In the genomic region with DNA sequence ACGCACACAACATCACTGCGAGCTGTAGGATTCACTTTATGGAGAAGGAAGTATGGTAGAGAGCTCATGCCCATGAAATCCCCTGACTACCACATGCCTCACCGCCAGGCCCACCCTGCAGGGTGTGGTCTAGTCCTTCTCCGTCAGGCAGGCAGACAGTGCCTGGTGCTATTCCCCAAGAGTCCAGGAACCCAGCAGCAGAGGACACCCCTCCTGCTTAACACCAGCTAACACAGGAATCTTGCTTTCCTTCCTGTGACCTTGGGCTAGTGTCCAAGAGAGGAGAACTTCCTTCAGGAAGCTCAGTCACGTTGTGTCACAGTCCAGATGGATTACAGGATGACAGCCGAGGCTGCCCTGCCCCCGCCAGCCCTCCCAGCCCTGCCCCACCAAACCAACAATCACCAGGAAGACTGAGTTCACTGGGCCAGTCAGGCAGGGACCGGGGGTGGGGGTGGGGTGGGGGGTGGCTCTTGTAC, we compare ENCODE assay signal across 9 mouse cellular contexts. TPM values are rescaled to one million over a fixed set of nuclear protein-coding genes. Genes with fewer than 3 reads are reported as not detected.
DNase-seq lines count a peak whose midpoint lies in the region; ATAC-seq and TF ChIP-seq lines count a peak whose summit lies in the region.
"Had no signal": no experiment of that assay in that cellular context is flagged by ENCODE, and none has a peak within 500 bp of the region (broad histone marks: within the 10 kb centered on the region; RNA-seq: fewer than 3 reads in every experiment).

No protein-coding gene starts in this region.

- H3K4me1 ChIP-seq in cortical plate, adult 2 months (ENCODE audit: control insufficient read depth, insufficient read depth, low read length), result no peaks in the 10 kb centered on the region
- H3K4me1 ChIP-seq in intestine, postnatal 0 days (replicated peaks; ENCODE audit: control insufficient read depth, insufficient read depth, low read length), result no peaks in the 10 kb centered on the region
- no peaks in the 10 kb centered on the region for H3K4me1 ChIP-seq in liver, embryonic 16.5 days (ENCODE audit: control insufficient read depth, low read depth, low read length)
- no peaks in the 10 kb centered on the region for H3K4me1 ChIP-seq in forebrain, embryonic 12.5 days
- H3K4me1 ChIP-seq: hindbrain, embryonic 15.5 days had no signal

- no peak for TF ChIP-seq CTCF in C2C12 (IDR thresholded peaks at IDR 0.05; ENCODE audit: control insufficient read depth, insufficient read depth, insufficient read length)
- TF ChIP-seq CTCF in cortical plate, adult 2 months (IDR thresholded peaks at IDR 0.05; ENCODE audit: extremely low read depth, insufficient read depth, low read length), result no peak
- 0 out of 2 replicates have a peak, but pooled peaks have one; percentile 10 for TF ChIP-seq CTCF in intestine, postnatal 0 days (IDR thresholded peaks at IDR 0.05; ENCODE audit: low read depth)

- H3K27ac ChIP-seq in cortical plate, adult 2 months (ENCODE audit: insufficient read depth, low read length), result no peak overlapping the region
- H3K27ac ChIP-seq in intestine, postnatal 0 days (ENCODE audit: low read depth, low read length), result peak overlapping the region; percentile 10
- H3K27ac ChIP-seq in liver, embryonic 16.5 days (ENCODE audit: low read length), result no peak overlapping the region
- H3K27ac ChIP-seq in forebrain, embryonic 12.5 days, result no peak overlapping the region
- H3K27ac ChIP-seq: hindbrain, embryonic 15.5 days had no signal

- H3K9me3 ChIP-seq in intestine, postnatal 0 days (ENCODE audit: control insufficient read depth), result no peaks in the 10 kb centered on the region
- no peaks in the 10 kb centered on the region for H3K9me3 ChIP-seq in liver, embryonic 16.5 days (replicated peaks; ENCODE audit: control insufficient read depth, low read length)
- H3K9me3 ChIP-seq in forebrain, embryonic 12.5 days, result no peaks in the 10 kb centered on the region
- H3K9me3 ChIP-seq: hindbrain, embryonic 15.5 days had no signal

- no peak overlapping the region for H3K9ac ChIP-seq in intestine, postnatal 0 days (ENCODE audit: low read depth, low read length)
- H3K9ac ChIP-seq in liver, embryonic 16.5 days (ENCODE audit: low read depth, low read length), result no peak overlapping the region
- H3K9ac ChIP-seq in forebrain, embryonic 12.5 days, result no peak overlapping the region
- H3K9ac ChIP-seq: hindbrain, embryonic 15.5 days had no signal

- H3K79me3 ChIP-seq in C2C12 (ENCODE audit: low read depth), result no peaks in the 10 kb centered on the region

- H3K4me3 ChIP-seq in C2C12 (ENCODE audit: insufficient read depth, poor library complexity, severe bottlenecking), result no peak overlapping the region
- H3K4me3 ChIP-seq in cortical plate, adult 2 months (ENCODE audit: insufficient read depth, low read length), result no peak overlapping the region
- H3K4me3 ChIP-seq in intestine, postnatal 0 days (ENCODE audit: low read depth, low read length), result no peak overlapping the region
- H3K4me3 ChIP-seq in liver, embryonic 16.5 days (ENCODE audit: low read depth, low read length), result no peak overlapping the region
- H3K4me3 ChIP-seq in forebrain, embryonic 12.5 days (replicated peaks), result no peak overlapping the region
- H3K4me3 ChIP-seq: hindbrain, embryonic 15.5 days had no signal

- no peaks in the 10 kb centered on the region for H3K27me3 ChIP-seq in C2C12 (ENCODE audit: control insufficient read depth, insufficient read depth, insufficient read length)
- no peaks in the 10 kb centered on the region for H3K27me3 ChIP-seq in intestine, postnatal 0 days (replicated peaks; ENCODE audit: control insufficient read depth, insufficient read depth, low read length)
- no peaks in the 10 kb centered on the region; the same call in 1 of the 2 replicates for H3K27me3 ChIP-seq in liver, embryonic 16.5 days (ENCODE audit: control insufficient read depth, insufficient read depth, low read depth, low read length)
- H3K27me3 ChIP-seq in forebrain, embryonic 12.5 days, result no peaks in the 10 kb centered on the region
- H3K27me3 ChIP-seq: hindbrain, embryonic 15.5 days had no signal

- no peak for DNase-seq in thymus, postnatal 0 days (ENCODE audit: low spot score)
- DNase-seq in Muller cell, postnatal 12 days (ENCODE audit: inconsistent ontology term), result no peak
- DNase-seq in layer of hippocampus, adult 11-12 months (ENCODE audit: low spot score), result no peak

- peak; percentile 90 for ATAC-seq in intestine, postnatal 0 days
- peak; percentile 77 for ATAC-seq in liver, embryonic 16.5 days (ENCODE audit: low read depth)
- no peak for ATAC-seq in forebrain, embryonic 12.5 days (ENCODE audit: low FRiP score)

- H3ac ChIP-seq in C2C12 (ENCODE audit: control insufficient read depth, insufficient read length, low read depth), result peak overlapping the region; percentile 18

- peak; percentile 30; the same call in 1 of the 2 replicates for TF ChIP-seq POLR2A in cortical plate, adult 2 months (IDR thresholded peaks at IDR 0.05; ENCODE audit: extremely low read depth, insufficient read depth, low read length)

- WGBS in intestine, postnatal 0 days, result 23% methylated on average over 8 of the region's 8 CpGs
- 28% methylated on average over 8 of the region's 8 CpGs for WGBS in liver, embryonic 16.5 days (ENCODE audit: insufficient replicate concordance)
- WGBS in forebrain, embryonic 12.5 days, result 79% methylated on average over 8 of the region's 8 CpGs

- H3K36me3 ChIP-seq in C2C12 (ENCODE audit: control insufficient read depth, insufficient read depth), result no peaks in the 10 kb centered on the region
- no peaks in the 10 kb centered on the region for H3K36me3 ChIP-seq in intestine, postnatal 0 days (ENCODE audit: control insufficient read depth, insufficient read depth)
- H3K36me3 ChIP-seq in liver, embryonic 16.5 days (ENCODE audit: control insufficient read depth, insufficient read depth), result no peaks in the 10 kb centered on the region
- H3K36me3 ChIP-seq in forebrain, embryonic 12.5 days (replicated peaks), result no peaks in the 10 kb centered on the region
- H3K36me3 ChIP-seq: hindbrain, embryonic 15.5 days had no signal

- no peaks in the 10 kb centered on the region for H3K79me2 ChIP-seq in C2C12 (ENCODE audit: control insufficient read depth, insufficient read depth)

- peak overlapping the region; percentile 32 for H3K4me2 ChIP-seq in intestine, postnatal 0 days (replicated peaks; ENCODE audit: low read depth)
- no peak overlapping the region for H3K4me2 ChIP-seq in liver, embryonic 16.5 days (ENCODE audit: low read depth, low read length)
- no peak overlapping the region for H3K4me2 ChIP-seq in forebrain, embryonic 12.5 days
- H3K4me2 ChIP-seq: hindbrain, embryonic 15.5 days had no signal

TF ChIP-seq in C2C12, 6 proteins besides CTCF, POLR2A, EP300 and RAD21:
- TF ChIP-seq MAX (IDR thresholded peaks at IDR 0.05), result no peak
- TF ChIP-seq MYOG (IDR thresholded peaks at IDR 0.05; ENCODE audit: control insufficient read depth, extremely low read depth, insufficient read length), result no peak
- no peak for TF ChIP-seq FOSL1 (IDR thresholded peaks at IDR 0.05; ENCODE audit: insufficient read depth, low read length, poor library complexity, severe bottlenecking)
- TF ChIP-seq USF1 (IDR thresholded peaks at IDR 0.05; ENCODE audit: low read depth), result no peak
- no peak for TF ChIP-seq CEBPB (IDR thresholded peaks at IDR 0.05; ENCODE audit: low read depth)
- TF ChIP-seq MYOD1 (IDR thresholded peaks at IDR 0.05; ENCODE audit: control insufficient read depth, insufficient read length, low read depth), result no peak

RNA-seq across cellular contexts. Expression of gene Cdc42bpb, which starts 9.2 kb away (rescaled TPM):
- polyA plus RNA-seq in C2C12 (2012; fragmentation: generic; extraction: Trizol), result 48.1 TPM
- polyA plus RNA-seq in cortical plate, adult 2 months (2012; rRNA removed), result 195 and 201 TPM in 2 replicates
- 26.4 and 27.2 TPM in 2 replicates for polyA plus RNA-seq in intestine, postnatal 0 days (2015; fragmentation: Nextera tagmentation; extraction: Ambion mirVana)
- 8.1 and 10.1 TPM in 2 replicates for polyA plus RNA-seq in liver, embryonic 16.5 days (2015; fragmentation: Nextera tagmentation; extraction: Ambion mirVana)
- 4.3 and 4.9 TPM in 2 replicates for polyA plus RNA-seq in thymus, postnatal 0 days (2015; fragmentation: Nextera tagmentation; extraction: Ambion mirVana)
- 38.9 and 41.6 TPM in 2 replicates for polyA plus RNA-seq in forebrain, embryonic 12.5 days (2016; fragmentation: Nextera tagmentation; extraction: Ambion mirVana)

RNA-seq across cellular contexts. Expression of gene Lbhd2, which starts 19.9 kb away (rescaled TPM):
- polyA plus RNA-seq in C2C12 (2012; fragmentation: generic; extraction: Trizol), result not detected
- polyA plus RNA-seq in cortical plate, adult 2 months (2012; rRNA removed), result 0.45 and 1.4 TPM in 2 replicates
- polyA plus RNA-seq in intestine, postnatal 0 days (2015; fragmentation: Nextera tagmentation; extraction: Ambion mirVana), result 2.2 and 2.8 TPM in 2 replicates
- polyA plus RNA-seq in liver, embryonic 16.5 days (2015; fragmentation: Nextera tagmentation; extraction: Ambion mirVana), result not detected in 2 replicates
- polyA plus RNA-seq in thymus, postnatal 0 days (2015; fragmentation: Nextera tagmentation; extraction: Ambion mirVana), result 4.8 and 5.9 TPM in 2 replicates
- 0.51 and 0.63 TPM in 2 replicates for polyA plus RNA-seq in forebrain, embryonic 12.5 days (2016; fragmentation: Nextera tagmentation; extraction: Ambion mirVana)

RNA-seq across cellular contexts. Expression of gene Exoc3l4, which starts 30.1 kb away (rescaled TPM):
- polyA plus RNA-seq in C2C12 (2012; fragmentation: generic; extraction: Trizol), result 58.3 TPM
- 2.4 and 2.5 TPM in 2 replicates for polyA plus RNA-seq in cortical plate, adult 2 months (2012; rRNA removed)
- polyA plus RNA-seq in intestine, postnatal 0 days (2015; fragmentation: Nextera tagmentation; extraction: Ambion mirVana), result 163 and 172 TPM in 2 replicates
- polyA plus RNA-seq in liver, embryonic 16.5 days (2015; fragmentation: Nextera tagmentation; extraction: Ambion mirVana), result 23.4 and 28.5 TPM in 2 replicates
- polyA plus RNA-seq in thymus, postnatal 0 days (2015; fragmentation: Nextera tagmentation; extraction: Ambion mirVana), result 25.3 and 33.2 TPM in 2 replicates
- 1.4 and 3.3 TPM in 2 replicates for polyA plus RNA-seq in forebrain, embryonic 12.5 days (2016; fragmentation: Nextera tagmentation; extraction: Ambion mirVana)

RNA-seq across cellular contexts. Expression of gene Tnfaip2, which starts 55.6 kb away (rescaled TPM):
- 119 TPM for polyA plus RNA-seq in C2C12 (2012; fragmentation: generic; extraction: Trizol)
- 0.66 and 0.79 TPM in 2 replicates for polyA plus RNA-seq in cortical plate, adult 2 months (2012; rRNA removed)
- 10.5 and 10.8 TPM in 2 replicates for polyA plus RNA-seq in intestine, postnatal 0 days (2015; fragmentation: Nextera tagmentation; extraction: Ambion mirVana)
- 71.9 and 77.2 TPM in 2 replicates for polyA plus RNA-seq in liver, embryonic 16.5 days (2015; fragmentation: Nextera tagmentation; extraction: Ambion mirVana)
- polyA plus RNA-seq in thymus, postnatal 0 days (2015; fragmentation: Nextera tagmentation; extraction: Ambion mirVana), result 9.0 and 9.1 TPM in 2 replicates
- 1.5 and 2.2 TPM in 2 replicates for polyA plus RNA-seq in forebrain, embryonic 12.5 days (2016; fragmentation: Nextera tagmentation; extraction: Ambion mirVana)
